Mouse (Mus musculus): ENCODE measurements around the gene Igflr1.

Igflr1 gene

DNA sequence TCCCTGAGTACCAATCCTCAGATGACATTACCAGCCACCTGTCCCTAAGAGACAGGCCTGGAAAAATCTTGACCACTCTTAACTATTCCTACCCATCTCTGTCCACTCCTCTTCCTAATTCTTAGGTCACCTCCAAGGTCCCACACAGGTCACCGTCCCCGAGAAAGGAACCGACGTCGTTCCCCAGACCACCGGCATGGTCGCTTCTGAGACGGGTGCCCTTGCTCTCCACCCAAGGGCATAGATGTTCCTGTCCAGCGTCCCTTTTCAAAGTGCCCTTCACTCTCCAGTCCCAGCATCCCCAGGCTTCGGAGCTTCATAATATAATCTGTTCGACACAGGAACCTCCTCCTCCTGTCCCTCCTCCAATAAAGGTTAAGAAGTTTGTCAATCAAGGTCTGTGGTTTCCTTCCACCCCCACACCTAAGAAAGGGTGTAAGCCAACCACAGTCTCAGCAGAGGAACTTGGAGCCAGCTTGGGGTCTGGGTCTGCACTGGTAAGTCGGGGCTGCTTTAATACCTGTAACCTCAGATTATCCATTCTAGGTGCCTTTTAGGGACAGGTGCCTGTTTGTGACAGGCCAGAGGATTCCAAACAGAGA lies at the start of gene Igflr1:
Gene Igflr1 (plus strand): TSS at position 458 of the 602 bp plus-strand sequence.
- DNase-seq (ENCODE audit: low spot score) = no peak

DNA sequence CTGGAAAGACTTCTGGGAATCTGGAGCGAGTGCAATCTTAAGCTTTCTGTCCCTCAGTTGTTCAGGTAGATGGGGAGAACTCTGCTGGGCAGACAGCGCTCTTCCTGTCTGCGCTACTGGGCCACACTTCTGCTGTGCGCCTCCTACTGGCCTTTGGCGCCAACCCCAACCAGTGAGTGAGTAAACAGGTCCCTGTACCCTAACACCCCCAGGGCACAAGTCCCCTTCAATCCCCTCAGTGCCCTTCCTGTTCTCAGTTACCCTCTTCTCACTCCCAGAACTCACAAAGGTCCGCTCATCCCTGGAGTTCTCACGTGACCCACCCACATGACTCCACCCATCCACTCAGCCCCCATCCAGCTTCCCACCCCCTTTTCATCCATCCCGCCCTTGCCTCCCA lies 46.9 kb upstream of the Igflr1 start:
- no peak for DNase-seq (ENCODE audit: low spot score)

- no peak for DNase-seq (ENCODE audit: low spot score)
These were observed 44.8 kb upstream of the Igflr1 start for GRCm38 (mm10) chr7:30520396-30520795.

- DNase-seq (ENCODE audit: low spot score) = no peak
These were observed 44.4 kb upstream of the Igflr1 start for GRCm38 (mm10) chr7:30520856-30521255.

- no peak for DNase-seq (ENCODE audit: low spot score)
These were observed 42.4 kb upstream of the Igflr1 start for GRCm38 (mm10) chr7:30522871-30523270.

GRCm38 (mm10) chr7:30524487-30524886 lies 40.7 kb upstream of the Igflr1 start:
- DNase-seq (ENCODE audit: low spot score) = no peak

DNA sequence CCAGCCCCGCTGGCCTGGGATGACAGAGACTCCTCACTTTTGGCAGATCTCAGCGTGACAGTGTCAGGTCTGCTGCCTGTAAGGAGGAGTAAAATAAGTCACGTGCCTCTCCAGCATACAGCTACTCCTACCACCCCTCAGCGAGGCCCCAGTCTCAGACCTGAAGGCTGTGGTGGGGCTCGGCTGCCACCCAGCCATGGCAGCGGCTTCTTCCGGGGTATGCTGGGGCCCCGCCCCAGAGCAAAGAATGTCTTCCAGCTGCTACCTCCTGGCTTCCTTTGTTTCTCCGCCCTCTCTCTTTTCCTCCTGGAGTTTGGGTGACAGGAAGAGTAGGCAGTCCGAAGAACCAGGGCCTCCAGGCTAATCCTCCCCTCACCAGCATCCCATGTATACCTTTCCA lies 39.3 kb upstream of the Igflr1 start:
- no peak for DNase-seq (ENCODE audit: low spot score)

GRCm38 (mm10) chr7:30526399-30526798 lies 38.8 kb upstream of the Igflr1 start:
- no peak for DNase-seq (ENCODE audit: low spot score)

DNA sequence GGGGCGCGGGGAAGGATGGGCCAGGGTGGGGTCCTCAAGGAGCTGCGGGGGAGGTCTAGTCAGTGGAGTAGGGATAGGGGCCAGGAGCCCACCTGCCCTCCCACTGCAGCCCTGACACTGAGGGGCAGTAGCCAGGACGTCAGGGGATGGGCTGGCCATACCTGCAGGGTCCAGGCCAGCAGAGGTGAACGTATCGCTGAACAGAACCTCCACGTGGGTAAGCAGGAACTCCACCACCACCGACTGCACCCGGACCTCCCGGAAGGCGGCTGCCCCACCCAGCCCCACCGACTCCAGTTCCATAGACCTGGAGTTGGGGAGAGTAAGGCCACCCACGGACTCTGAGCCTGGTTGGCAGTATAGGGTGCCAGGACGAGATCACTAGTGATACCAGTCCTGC lies 38.2 kb upstream of the Igflr1 start:
- DNase-seq (ENCODE audit: low spot score) = no peak

DNA sequence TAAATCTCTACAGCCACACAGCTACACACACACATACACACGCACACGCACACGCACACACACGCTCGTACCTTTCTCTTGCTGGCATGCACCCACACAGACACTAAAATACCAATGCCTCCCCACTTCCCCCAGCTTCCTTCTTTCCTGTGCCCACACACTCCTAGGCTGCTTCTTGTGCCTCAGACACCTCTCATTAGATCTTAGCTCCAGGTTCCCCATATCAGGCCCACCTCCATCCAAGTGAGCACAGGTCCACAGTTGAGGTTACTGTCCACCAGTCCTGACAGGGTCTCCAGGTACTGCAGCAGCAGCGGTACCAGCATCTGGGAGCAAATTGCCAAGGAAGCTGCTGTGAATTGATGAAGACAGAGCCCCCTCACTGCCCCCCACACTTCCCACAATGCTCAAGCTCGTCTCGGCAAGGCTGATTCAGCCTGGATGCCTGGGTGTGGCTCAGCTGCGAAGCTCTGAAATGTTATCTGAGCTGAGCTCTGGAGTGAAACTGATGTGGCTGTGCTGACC lies 33.9 kb upstream of the Igflr1 start:
- no peak for DNase-seq (ENCODE audit: low spot score)

- DNase-seq (ENCODE audit: low spot score) = no peak
These were observed 32.3 kb upstream of the Igflr1 start for GRCm38 (mm10) chr7:30532931-30533330.

DNA sequence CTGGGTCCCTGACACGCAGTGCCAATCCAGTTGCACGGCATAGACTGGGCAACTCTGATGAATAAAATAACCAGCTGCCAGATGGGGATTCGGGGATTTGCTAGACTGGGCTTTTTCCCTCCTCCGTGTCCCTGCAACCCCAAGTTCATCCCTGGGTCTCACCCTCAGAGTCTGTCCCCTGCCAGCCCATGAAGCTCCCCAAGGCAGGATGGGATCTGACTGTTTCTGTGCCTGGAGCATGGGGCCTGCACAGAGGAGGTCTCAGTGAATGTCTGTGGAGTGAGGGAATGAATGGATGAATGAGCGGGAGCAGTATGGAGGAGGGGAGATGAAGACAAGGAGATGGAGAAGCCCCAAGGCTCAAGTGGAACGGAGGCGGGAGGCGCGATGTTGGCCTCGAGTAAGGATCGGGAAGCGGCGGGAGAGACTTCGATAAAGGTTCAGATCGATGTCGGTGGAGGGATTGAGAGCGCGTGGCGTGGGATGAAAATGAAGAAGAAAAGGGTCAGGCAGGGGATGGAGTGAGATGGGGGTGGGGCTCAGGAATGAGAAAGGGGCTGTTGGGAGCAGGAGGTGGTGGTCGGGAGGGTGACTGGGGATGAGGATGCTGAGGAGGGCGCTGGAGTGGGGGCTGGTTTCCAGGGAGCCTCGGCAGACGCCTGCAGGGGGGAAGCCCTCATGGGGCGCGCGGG lies 31.1 kb upstream of the Igflr1 start:
- DNase-seq (ENCODE audit: low spot score) = no peak

GRCm38 (mm10) chr7:30534633-30535577 lies 30.3 kb upstream of the Igflr1 start, which contains the start of gene Arhgap33:
Gene Arhgap33 (minus strand): TSS chr7:30535060.
- DNase-seq (ENCODE audit: low spot score) = peak; percentile 99

DNA sequence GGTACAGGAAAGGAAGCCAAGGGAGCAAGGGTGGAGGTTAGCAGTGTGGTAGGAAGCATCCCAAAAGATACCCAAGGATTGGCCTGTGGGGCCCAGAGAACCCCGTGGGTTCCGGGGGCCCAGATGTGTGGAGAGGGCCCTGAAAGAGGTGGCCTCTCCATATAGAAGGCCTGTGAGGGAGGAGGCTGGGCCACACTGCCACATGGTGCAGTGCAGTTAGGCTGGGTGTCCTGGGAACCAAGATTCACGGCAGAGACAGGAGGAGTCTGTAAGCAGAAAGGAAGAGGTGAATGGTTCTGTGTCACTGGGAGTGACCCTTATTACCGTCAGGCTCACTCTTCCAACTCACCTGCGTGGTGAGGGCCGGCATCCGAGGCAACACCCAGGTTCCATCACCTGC lies 24.7 kb upstream of the Igflr1 start:
- no peak for DNase-seq (ENCODE audit: low spot score)

DNA sequence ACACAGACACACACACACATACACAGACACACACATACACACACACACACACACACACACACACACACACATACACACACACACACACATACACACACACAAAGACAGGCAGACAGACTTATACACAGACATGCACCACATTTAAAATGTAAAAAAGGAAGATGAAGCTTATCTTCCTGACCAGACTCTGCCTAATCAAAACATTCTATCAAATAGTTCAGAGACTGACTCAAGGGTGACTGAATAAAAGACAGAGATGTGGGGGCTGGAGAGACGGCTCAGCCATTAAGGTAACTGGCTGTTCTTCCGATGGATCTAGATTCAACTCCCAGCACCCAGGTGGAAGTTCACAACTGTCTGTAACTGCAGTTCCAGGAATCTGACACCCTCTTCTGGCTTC lies 20.9 kb upstream of the Igflr1 start:
- no peak for DNase-seq (ENCODE audit: low spot score)

DNA sequence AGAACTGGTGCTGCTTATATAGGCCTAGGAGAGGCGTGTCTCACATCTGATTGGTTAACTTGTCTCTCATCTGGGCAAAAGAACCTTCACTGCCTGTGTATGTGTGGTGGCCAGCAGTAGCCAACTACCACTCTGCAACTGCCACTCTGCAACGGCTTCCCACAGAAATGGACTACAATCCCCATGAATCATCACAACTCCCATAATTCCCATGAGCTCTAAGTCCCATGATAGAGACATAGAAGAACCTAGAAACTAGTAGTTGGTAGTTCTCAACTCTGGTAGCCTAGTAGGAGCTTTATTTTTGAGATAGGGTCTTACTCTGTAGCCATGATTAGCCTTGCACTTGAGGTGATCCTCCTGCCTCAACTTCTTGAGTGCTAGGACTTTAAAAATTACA lies 15.3 kb upstream of the Igflr1 start:
- DNase-seq (ENCODE audit: low spot score) = no peak

DNA sequence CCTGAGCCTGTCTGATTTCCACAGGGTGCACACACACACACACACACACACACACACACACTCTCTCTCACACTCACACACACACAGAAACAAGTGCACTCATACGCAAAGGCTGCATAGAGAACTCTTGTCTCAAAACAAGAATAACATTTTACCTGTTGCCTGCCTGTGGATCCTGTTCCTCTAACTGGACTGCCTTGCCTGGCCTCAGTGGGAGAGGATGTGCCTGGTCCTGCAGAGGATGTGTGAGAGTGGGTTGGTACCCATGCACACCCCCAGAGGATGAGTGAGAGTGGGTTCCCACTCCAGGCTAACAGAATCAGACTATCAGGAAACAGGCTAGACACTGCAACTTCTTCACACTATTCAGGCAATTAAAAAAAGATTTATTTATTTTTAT lies 14.6 kb upstream of the Igflr1 start:
- DNase-seq (ENCODE audit: low spot score) = no peak

DNA sequence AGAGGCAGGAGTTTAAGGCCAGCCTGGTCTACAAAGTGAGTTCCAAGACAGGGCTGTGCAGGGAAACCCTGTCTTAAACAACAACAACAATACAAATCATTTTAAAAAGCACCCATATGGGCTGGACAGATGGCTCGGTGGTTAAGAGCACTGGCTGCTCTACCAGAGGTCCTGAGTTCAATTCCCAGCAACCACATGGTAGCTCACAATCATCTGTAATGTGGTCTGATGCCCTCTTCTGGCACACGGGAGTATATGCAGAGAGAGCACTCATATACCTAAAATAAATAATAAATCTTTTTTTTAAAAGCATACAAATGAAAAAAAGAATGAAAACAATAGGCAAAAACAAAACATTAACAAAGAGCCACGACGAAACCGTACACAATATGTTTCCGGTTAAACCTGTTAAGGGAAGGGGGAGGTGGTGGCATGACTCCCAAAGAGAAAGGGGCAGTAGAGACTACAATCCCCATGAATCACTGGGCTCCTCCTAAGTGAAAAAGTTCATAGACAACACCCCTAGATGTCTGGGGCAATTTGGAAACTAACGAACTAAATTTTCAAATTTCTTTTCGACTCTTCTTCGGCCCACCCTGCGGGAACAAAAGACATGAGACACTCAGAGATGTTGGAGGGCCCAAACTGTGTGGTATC lies 13.7 kb upstream of the Igflr1 start:
- no peak for DNase-seq (ENCODE audit: low spot score)

DNA sequence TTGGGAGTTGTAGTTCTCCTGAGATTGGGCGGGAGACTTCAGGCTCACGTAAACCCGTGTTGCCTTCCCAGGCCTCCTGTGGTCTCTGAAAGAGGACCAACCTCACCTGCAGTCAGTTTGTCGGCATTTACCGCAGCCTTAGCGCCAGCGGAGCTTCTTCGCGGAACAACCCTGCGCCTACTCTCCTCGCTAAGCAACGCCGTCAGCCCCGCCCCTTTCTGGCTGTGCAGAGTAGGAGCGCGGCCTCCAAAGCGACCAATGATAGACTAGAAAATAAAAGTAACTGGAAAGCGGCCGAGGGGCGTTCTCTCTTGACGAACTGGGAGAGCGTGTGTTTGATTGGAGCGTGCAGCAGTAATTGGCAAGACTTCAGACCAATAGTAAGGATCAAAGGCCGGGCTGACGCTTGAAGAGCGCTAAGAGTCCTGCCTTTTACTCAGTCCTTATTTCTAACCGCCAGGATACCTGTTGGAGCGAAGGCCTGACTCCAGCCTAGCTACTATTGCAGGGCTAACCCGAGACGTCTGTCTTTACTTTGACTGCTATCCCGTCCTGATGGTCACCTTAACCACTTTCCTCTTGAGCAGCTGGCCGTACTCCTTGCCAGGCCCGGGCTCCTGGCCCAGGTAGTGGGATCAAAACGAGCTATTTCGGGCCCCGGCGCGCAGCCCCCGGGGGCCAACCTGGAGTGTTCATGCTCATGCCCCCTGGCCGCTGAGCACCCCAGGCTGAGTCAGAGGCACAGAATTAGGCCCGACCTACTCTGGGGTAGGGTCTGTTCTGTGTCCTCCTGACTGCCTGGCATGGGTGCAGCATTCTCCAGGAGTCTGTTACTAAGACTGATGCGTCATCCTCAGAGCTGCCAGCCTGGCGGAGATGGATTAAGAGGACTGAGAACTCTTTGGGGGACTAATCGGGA lies 12.9 kb upstream of the Igflr1 start, which contains the start of the genes Hspb6 and Proser3:
Gene Hspb6 (plus strand): TSS at position 77 of the 919 bp plus-strand sequence.
Gene Proser3 (minus strand): TSS at position 198 of the 919 bp plus-strand sequence.
- peak; percentile 99 for DNase-seq (ENCODE audit: low spot score)

DNA sequence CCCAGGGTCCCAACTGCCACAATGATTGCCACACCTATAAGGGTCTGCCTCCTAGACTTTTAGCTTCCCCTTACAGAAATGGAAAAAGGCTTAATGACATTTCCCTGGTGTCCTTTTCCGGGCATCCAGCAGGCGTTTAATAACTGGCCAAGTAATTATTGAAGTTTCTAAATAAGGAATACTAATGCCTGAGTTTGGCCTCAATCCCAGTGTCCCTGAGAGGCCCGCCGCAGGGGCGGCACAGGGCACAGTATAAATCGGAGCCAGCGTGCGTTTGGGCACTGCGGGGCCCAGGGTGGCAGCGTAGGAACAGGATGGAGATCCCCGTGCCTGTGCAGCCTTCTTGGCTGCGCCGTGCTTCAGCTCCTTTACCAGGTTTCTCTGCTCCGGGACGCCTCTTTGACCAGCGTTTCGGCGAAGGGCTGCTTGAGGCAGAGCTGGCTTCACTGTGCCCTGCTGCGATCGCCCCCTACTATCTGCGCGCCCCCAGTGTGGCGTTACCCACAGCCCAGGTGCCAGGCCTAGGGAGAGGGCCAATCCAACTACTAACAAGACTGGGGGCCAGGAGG lies 12.1 kb upstream of the Igflr1 start:
- no peak for DNase-seq (ENCODE audit: low spot score)
